Mouse (Mus musculus) yolk sac, embryonic 10.5 days (tissue): ENCODE measurements around the gene 1700049E17Rik2.
"Not testable (repeated sequence)": the region's sequence is repeated elsewhere in the genome, so short reads cannot be mapped to it uniquely, and the experiment has no call there.

Experiments used
- DNase-seq: peaks from one replicate; pipeline ENCODE4 v3.0.0-alpha.2; 2017; ENCODE audit warnings: low spot score

Gene 1700049E17Rik2

GRCm38 (mm10) chr14:41572911-41573310 lies at the start of gene 1700049E17Rik2:
Gene 1700049E17Rik2 (plus strand): TSS chr14:41573211.
- not testable (repeated sequence) for DNase-seq

- DNase-seq: peak; percentile 0
Observed at GRCm38 (mm10) chr14:41524695-41525094, 48.3 kb upstream of the 1700049E17Rik2 start.

GRCm38 (mm10) chr14:41555483-41555882 lies 17.5 kb upstream of the 1700049E17Rik2 start, which contains the start of gene Gm7970:
Gene Gm7970 (minus strand): TSS chr14:41555583.
- not testable (repeated sequence) for DNase-seq

GRCm38 (mm10) chr14:41586346-41586745 lies 13.3 kb downstream of the 1700049E17Rik2 start:
- not testable (repeated sequence) for DNase-seq

- DNase-seq: not testable (repeated sequence)
Observed at GRCm38 (mm10) chr14:41600935-41601334, 27.9 kb downstream of the 1700049E17Rik2 start.

GRCm38 (mm10) chr14:41610690-41611089 lies 37.7 kb downstream of the 1700049E17Rik2 start:
- DNase-seq: not testable (repeated sequence)

GRCm38 (mm10) chr14:41622535-41622934 lies 49.5 kb downstream of the 1700049E17Rik2 start:
- not testable (repeated sequence) for DNase-seq

- not testable (repeated sequence) for DNase-seq
Observed at GRCm38 (mm10) chr14:41624512-41624911, 51.5 kb downstream of the 1700049E17Rik2 start, which contains the start of gene Gm3072. Gene Gm3072 (minus strand): TSS chr14:41624612.

GRCm38 (mm10) chr14:41630144-41630543 lies 57.1 kb downstream of the 1700049E17Rik2 start:
- DNase-seq: not testable (repeated sequence)
